Mouse (Mus musculus) embryo, embryonic 9.5 days (tissue): ENCODE measurements at regions not wholly inside any gene's neighbourhood (a gene's known extent, or its start where the extent isn't known, plus 50 kb on each side); places are given as distances from the start of the nearest gene placed in this dataset.

ENCODE experiments used
- DNase-seq: peaks from one replicate; pipeline ENCODE4 v3.0.0-alpha.2; 2017; ENCODE audit errors: extremely low spot score

- no peak for DNase-seq
These were observed 265.5 kb downstream of the Spry2 start for GRCm38 (mm10) chr14:105630867-105631680.

DNA sequence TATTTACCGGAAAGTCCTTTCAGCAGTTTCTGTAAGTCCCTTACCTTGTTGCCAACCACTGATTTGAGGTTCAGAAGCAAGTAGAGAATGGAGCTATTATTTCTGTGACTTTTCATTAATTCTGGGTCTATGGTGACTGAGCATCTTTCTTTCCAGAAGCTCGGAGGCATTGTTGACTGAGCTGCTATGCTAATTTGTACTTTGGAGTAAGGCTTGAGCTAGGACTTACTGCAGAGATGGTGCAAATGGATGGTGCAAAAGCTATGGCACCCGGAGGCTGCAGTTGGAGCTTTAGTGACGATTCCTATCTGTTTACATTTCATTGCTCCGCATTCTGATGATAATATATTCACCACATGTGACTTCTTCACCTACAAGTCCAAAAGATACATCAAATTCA lies 266.2 kb downstream of the Spry2 start:
- no peak for DNase-seq

- no peak for DNase-seq
These were observed 267.9 kb downstream of the Spry2 start for GRCm38 (mm10) chr14:105628673-105629072.

- no peak for DNase-seq
These were observed 272.2 kb downstream of the Spry2 start for GRCm38 (mm10) chr14:105624387-105624786.

DNA sequence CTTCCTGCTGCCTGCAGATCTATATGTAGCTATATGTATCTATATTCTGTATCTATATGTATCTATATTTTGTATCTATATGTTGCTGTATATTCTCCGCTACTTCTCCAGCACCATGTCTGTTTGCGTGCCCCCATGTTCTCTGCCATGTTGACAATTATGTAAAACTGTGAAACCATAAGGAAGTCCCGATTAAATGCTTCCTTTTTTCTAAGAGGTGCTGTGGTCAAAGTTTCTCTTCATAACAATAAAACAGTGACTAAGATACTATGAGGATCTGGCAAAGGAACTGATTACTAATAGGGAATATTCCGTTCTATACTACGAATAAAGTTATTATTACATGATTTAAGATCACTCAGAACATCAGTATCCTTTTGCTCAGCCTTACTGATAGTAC lies 274.5 kb downstream of the Spry2 start:
- DNase-seq = no peak

GRCm38 (mm10) chr14:105621124-105621523 lies 275.5 kb downstream of the Spry2 start:
- no peak for DNase-seq

GRCm38 (mm10) chr14:105619449-105619848 lies 277.2 kb downstream of the Spry2 start:
- no peak for DNase-seq

DNA sequence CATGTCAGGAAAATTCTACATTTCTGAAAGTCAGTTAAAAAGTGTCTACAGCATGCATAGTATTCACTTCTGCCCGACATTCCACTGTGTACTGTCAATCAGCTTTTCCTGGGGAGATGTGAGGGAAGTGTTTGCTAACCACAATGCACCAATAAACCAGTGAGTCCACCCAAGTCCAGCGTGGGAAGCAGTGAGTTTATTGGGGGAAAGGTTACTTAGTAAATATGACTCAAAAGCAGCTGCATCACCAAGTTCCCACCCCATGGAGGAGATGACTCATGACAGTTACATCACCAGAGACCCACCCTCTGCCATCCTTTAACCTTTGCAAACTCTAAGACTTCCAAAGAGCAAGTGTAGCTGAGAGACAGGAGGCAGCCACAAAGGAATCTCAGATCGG lies 280.9 kb downstream of the Spry2 start:
- no peak for DNase-seq

GRCm38 (mm10) chr14:105612794-105613193 lies 283.8 kb downstream of the Spry2 start:
- DNase-seq = no peak

DNA sequence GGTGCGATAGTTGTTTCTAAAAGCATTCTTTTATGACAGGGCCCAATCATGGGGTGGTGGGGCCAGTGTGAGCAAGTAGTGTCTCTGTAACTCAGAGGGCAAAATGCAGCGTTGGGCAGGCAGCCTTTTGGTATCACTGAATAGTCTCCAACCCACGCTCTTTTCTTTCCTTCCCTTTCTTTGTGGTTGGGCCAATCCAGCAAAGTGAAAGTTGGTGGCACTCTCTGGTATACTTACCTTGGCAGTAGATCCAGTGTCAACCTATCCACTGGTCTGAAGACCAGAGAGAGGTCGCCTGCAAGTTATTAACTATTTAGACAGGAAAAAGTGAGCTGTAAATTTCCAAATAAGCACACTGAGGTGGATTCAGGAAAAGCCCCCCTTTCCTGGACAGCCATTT lies 287.8 kb downstream of the Spry2 start:
- DNase-seq = no peak

DNA sequence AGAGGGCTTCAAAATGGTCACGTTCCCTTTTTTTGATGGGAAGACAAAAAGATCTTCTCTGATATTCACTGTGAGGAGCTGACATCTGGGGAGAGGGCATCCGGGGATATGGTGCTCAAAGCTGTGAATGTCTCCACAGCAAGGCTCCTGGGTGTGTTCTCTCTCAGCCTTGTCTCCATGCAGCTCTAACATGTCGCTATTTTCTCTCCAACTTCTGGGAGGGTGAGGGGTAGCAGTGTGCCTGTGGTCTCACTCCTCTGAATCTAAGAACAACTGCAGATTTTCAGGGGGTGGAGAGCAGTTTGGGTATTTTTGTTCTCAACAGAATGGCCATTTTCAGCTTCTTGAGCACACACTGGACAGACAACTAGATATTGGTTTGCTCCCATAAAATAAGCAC lies 290.1 kb downstream of the Spry2 start:
- DNase-seq = no peak

DNA sequence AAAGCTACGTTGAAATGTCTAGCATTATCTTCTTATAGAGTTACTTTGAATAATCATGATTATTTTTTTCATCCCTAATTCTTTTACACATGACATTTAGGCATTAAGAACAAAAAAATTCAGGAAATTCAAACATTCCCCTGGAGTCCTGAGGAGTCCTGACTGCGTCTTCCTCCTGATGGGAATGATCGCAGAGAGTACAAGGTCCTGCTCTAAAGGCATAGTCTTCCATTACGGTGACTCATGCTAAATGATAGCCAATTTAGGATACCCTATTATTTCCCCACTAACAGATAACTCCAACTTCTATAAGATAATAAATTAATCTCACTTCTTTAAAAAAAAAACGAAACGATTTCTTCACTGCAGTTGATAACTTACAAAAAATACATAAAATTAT lies 292.2 kb downstream of the Spry2 start:
- DNase-seq = no peak

DNA sequence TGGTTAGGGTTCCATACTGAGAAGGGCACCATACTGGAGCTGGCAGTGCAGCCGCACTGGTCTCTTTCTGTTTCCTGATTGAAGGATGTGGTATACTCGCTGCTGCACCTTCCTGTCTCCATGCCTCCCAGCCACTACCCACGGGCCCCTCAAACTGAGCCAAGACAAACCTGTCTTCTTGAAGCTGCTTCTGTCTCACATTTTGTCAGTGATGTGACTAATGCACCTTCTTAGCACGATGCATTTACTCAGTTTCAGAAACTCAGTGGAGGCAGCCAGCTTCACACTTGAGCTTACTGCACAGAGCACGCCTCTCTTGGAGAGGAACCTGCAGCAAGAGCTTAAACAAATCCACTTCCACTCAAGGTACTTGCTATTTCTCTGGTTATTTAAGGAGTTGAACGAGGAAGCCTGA lies 293.6 kb downstream of the Spry2 start:
- DNase-seq = no peak

DNA sequence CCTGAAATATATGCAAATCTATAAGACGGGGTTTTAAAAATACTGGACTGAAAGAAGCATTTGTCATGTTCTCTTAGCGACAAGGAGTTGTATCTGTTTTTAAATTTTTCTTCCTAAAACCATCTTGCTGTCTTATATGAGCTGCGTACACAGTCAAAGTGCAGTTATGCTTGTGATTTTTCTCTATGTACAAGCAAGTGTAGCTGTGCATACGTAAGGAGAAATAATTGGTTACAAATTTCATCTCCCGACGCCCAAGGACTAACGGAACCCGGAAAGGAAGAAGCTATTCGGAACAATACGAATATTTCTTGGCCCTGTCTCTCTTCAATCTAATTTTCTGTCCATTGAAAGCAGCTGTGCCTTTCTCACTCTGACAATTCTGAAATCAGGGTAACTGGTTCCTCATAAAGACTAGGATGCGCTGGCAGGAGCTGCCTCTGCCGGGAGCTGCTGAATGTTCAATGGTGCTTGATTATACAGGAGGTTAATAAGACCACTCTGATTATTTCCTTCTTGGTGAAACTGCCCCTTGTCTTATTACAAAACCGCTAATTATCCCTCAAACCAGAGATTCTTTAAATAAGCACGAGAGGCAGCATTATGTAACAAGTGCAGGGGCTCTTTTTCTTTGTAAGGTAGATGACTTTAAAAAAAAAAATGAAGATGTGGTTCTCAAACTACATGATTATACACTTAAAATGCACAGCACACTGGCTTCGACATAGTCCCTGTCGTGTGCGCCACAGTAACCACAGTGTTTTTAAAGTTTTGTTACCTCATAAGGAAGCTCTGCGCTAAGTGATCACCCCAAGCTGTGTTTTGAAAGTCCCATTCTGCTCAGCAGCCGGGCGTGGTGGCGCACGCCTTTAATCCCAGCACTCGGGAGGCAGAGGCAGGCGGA lies 296.8 kb downstream of the Spry2 start:
- no peak for DNase-seq

GRCm38 (mm10) chr14:105589751-105590150 lies 306.9 kb downstream of the Spry2 start:
- DNase-seq = no peak

DNA sequence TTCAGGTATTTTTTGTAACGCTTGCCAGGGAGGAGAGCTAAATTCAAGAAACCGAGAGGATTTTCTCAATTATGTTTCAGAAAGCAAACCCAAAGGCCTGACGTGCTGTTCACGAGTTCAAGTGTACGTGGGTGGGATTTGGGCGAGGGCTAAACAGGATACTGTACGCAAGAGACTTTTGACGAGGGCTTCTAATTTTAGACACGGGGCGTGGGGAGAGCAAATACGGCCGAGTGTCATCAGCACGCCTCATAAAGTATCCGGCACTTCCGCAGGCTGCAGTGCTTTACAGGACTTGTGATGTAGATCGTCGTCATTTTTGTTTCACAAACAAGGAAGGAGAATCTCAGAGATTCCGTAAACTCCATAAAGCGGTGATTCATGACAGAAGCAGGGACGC lies 307.4 kb downstream of the Spry2 start:
- no peak for DNase-seq

GRCm38 (mm10) chr14:105588391-105589163 lies 308.0 kb downstream of the Spry2 start:
- DNase-seq = peak; percentile 12

- DNase-seq = no peak
These were observed 308.6 kb downstream of the Spry2 start for GRCm38 (mm10) chr14:105588029-105588390.

- DNase-seq = no peak
These were observed 312.0 kb downstream of the Spry2 start for GRCm38 (mm10) chr14:105584632-105585031.

DNA sequence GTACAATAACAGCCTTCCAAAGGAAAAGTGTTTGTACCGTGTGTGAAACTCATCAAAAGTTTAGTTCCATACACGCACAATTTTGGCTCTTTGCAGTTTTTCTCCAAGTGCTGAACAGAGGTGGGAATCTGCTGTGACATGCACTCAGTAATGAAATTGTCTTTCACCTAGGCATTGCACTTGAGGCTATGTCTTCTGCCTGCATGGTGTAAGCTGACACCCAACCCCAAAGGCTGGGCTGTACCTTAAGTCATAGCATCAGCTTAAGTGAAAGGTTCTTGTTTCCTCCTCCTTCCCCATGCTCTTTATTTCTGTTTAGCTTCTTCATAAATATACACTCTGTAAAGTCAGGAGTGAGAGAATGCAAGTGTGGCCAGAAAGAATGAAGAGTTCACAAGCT lies 313.1 kb downstream of the Spry2 start:
- no peak for DNase-seq

- DNase-seq = peak; percentile 23
These were observed 317.9 kb downstream of the Ndfip2 start for GRCm38 (mm10) chr14:105576266-105576665.
